Comparison of ENCODE assay signal across 1 mouse cellular context in genomic region chr2:30134378-30134711, GRCm38 (mm10).
TF ChIP-seq lines count a peak whose summit lies in the region.

No protein-coding gene starts in this region.

TF ChIP-seq in MEL, 35 proteins besides CTCF, POLR2A, EP300 and RAD21 (continued from another document):
- TF ChIP-seq MEF2A (IDR thresholded peaks at IDR 0.05; ENCODE audit: extremely low read depth, insufficient replicate concordance, low read depth, low read length, poor library complexity, severe bottlenecking): no peak
- no peak for TF ChIP-seq MYC (IDR thresholded peaks at IDR 0.05; ENCODE audit: low read depth, low read length)
- TF ChIP-seq MXI1 (IDR thresholded peaks at IDR 0.05; ENCODE audit: low read depth, low read length): no peak
- TF ChIP-seq ZC3H11A (IDR thresholded peaks at IDR 0.05; ENCODE audit: low read depth, low read length): no peak
- TF ChIP-seq MAFK (IDR thresholded peaks at IDR 0.05; ENCODE audit: borderline replicate concordance, low read depth, low read length): no peak
- no peak for TF ChIP-seq E2F4 (IDR thresholded peaks at IDR 0.05; ENCODE audit: borderline replicate concordance, low read depth, low read length)
TF ChIP-seq in MEL: peak in this region for 0.
